Mouse (Mus musculus) spleen, postnatal 36 days (tissue): ENCODE data around the gene Bglap.

Experiments used
- DNase-seq, 2 experiments: peaks; one replicate each; pipeline ENCODE4 v3.0.0; 2022; ENCODE audit warnings: low spot score in 2 of 2, mixed read lengths in 1 of 2

Gene Bglap

GRCm38 (mm10) chr3:88350732-88351131 is 33.5 kb downstream of the Bglap start:
- no peak for DNase-seq

- no peak for DNase-seq
Observed at GRCm38 (mm10) chr3:88339006-88339405, 45.3 kb downstream of the Bglap start.

- no peak for DNase-seq
Observed at GRCm38 (mm10) chr3:88338316-88338715, 45.9 kb downstream of the Bglap start.

- no peak for DNase-seq
Observed at GRCm38 (mm10) chr3:88337367-88338020, 46.8 kb downstream of the Bglap start.

GRCm38 (mm10) chr3:88336058-88337013 is 47.9 kb downstream of the Bglap start, which contains the start of the genes Tmem79 and Smg5:
Gene Tmem79, minus strand, starts transcription at chr3:88336148.
Gene Smg5, plus strand, starts transcription at chr3:88336260.
- DNase-seq = peak; percentile 95 to 97

- no peak for DNase-seq
Observed at GRCm38 (mm10) chr3:88335436-88336053, 48.7 kb downstream of the Bglap start.

GRCm38 (mm10) chr3:88334902-88335435 is 49.3 kb downstream of the Bglap start:
- DNase-seq = no peak

- DNase-seq = no peak
Observed at GRCm38 (mm10) chr3:88334029-88334658, 50.1 kb downstream of the Bglap start.
